Mouse (Mus musculus) layer of hippocampus, adult 18-20 months (tissue): Measurements from ENCODE around the gene Rnf5. TPM values are rescaled to one million over a fixed set of nuclear protein-coding genes. Genes with fewer than 3 reads are reported as not detected.

Experiments used
- DNase-seq, 2 experiments: peaks; one replicate each; pipeline ENCODE4 v3.0.0; 2022; ENCODE audit warnings: low spot score in 2 of 2
- total RNA-seq, 2 experiments: library from RNA; stranded (reverse); gene quantifications; 2 replicates each; pipeline ENCODE4 v1.2.3; 2021

Rnf5 gene
- total RNA-seq, 2 experiments from 2014 or later = 81.8 to 81.9 TPM

DNA sequence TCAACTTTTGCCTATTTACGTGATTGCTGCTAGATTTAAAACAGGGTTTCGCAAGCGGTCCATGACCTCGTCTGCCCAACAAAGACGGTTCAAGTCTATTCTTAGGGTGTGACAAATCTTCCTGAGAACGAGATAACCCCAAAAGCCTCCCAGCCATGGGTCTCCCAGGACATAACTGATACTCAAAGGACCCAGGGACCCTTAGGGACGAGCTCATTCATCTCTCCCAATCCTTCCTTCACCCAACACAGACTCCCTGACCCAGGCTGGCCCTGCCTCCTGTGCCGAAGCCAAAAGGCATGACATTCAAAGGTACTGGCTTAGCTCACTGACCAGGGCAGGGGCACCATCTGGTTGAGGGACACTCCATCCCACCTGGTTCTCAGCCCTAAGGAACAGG is 47.1 kb downstream of the Rnf5 start:
- DNase-seq = no peak

DNA sequence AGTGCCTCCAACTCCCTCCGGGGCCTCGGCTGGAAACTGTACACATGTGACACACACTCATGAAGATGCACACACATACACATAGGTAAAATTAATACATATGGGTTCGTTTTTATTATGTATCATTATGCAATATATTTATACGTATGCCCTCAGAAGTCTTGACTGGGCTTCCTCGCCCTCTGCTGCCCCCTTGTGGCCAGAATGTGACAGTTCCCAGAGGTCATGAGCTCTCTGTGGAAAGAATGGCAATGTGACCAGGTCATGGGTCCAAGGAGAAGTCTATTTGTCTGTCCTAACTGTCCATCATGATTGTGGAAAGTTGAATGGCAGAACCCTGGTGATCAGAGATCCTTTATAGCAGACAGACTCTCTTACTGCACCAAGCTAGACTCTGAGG is 48.0 kb downstream of the Rnf5 start:
- peak; percentile 40 to 80 for DNase-seq

Other genes starting within 250 kb of the Rnf5 start
- gene Btnl2, start 248.9 kb downstream of the Rnf5 start, total RNA-seq = under 1 TPM; 0.28 to 0.87 TPM
- gene Btnl1, start 226.6 kb downstream of the Rnf5 start, total RNA-seq = not detected
- gene BC051142, start 204.9 kb downstream of the Rnf5 start, total RNA-seq = 1 to 10 TPM; 2.1 to 4.5 TPM
- not detected for gene Btnl4, start 126.4 kb downstream of the Rnf5 start, total RNA-seq
- gene Btnl6, start 86.3 kb downstream of the Rnf5 start, total RNA-seq = not detected
- 1 to 10 TPM; 9.0 TPM for gene Notch4, start 39.4 kb downstream of the Rnf5 start, total RNA-seq
- gene Gpsm3, start 13.9 kb downstream of the Rnf5 start, total RNA-seq = 1 to 10 TPM; 1.8 to 2.2 TPM
- 10 to 100 TPM; 67.3 to 69.1 TPM for gene Pbx2, start 12.4 kb downstream of the Rnf5 start, total RNA-seq
- gene Ager, start 5.8 kb downstream of the Rnf5 start, total RNA-seq = under 1 TPM; 0.61 to 0.67 TPM
- gene Agpat1, start 572 bp upstream of the Rnf5 start, total RNA-seq = 100 to 1,000 TPM; 162 to 175 TPM
- 1 to 10 TPM; 2.0 to 2.4 TPM for gene Egfl8, start 12.3 kb upstream of the Rnf5 start, total RNA-seq
- 10 to 100 TPM; 47.9 to 49.3 TPM for gene Ppt2, start 24.8 kb upstream of the Rnf5 start, total RNA-seq
- gene Prrt1, start 25.8 kb upstream of the Rnf5 start, total RNA-seq = 100 to 1,000 TPM; 265 to 276 TPM
- gene Fkbpl, start 41.1 kb upstream of the Rnf5 start, total RNA-seq = 10 to 100 TPM; 16.6 to 18.0 TPM
- gene Atf6b, start 43.5 kb upstream of the Rnf5 start, total RNA-seq = 10 to 100 TPM; 83.4 to 95.0 TPM
- gene Tnxb, start 66.8 kb upstream of the Rnf5 start, total RNA-seq = 10 to 100 TPM; 12.1 to 12.3 TPM
- gene C4b, start 140.2 kb upstream of the Rnf5 start, total RNA-seq = 10 to 100 TPM; 71.3 to 73.0 TPM
- gene Cyp21a1, start 200.9 kb upstream of the Rnf5 start, total RNA-seq = under 1 TPM in 1 of 2 experiments, not detected in 1; 0.30 TPM
- 10 to 100 TPM; 50.8 to 53.8 TPM for gene Stk19, start 233.3 kb upstream of the Rnf5 start, total RNA-seq
- 10 to 100 TPM; 36.6 to 40.8 TPM for gene Dxo, start 233.3 kb upstream of the Rnf5 start, total RNA-seq
- 10 to 100 TPM; 70.1 to 74.2 TPM for gene Skiv2l, start 246.5 kb upstream of the Rnf5 start, total RNA-seq
- gene Nelfe, start 246.7 kb upstream of the Rnf5 start, total RNA-seq = 10 to 100 TPM; 34.1 to 39.6 TPM